Mouse (Mus musculus) spleen, adult 2 months (tissue): ENCODE results near the gene Adamtsl3. TPM values are rescaled to one million over a fixed set of nuclear protein-coding genes. Genes with fewer than 3 reads are reported as not detected.

Source experiments
- DNase-seq, 2 experiments: peaks; one replicate each; pipeline versions ENCODE4 v3.0.0 to v3.0.0-alpha.2; 2012 to 2021; ENCODE audit warnings: low spot score in 2 of 2, low read depth in 1 of 2
- H3K27ac ChIP-seq: fragments of 200-500 bp; 2 replicates; pipeline ENCODE4 v1.5.1; 2012; ENCODE audit warnings: low read length, inconsistent platforms; ENCODE audit not compliant: insufficient read depth
- H3K27me3 ChIP-seq: fragments of 200-500 bp; 2 replicates; pipeline ENCODE4 v1.6.1; 2012; ENCODE audit warnings: mild to moderate bottlenecking, moderate library complexity, low read length, inconsistent platforms; ENCODE audit not compliant: control insufficient read depth, insufficient read depth
- H3K36me3 ChIP-seq: fragments of 200-500 bp; 2 replicates; pipeline ENCODE4 v1.6.1; 2012; ENCODE audit warnings: mild to moderate bottlenecking, low read length, inconsistent platforms; ENCODE audit not compliant: control insufficient read depth, insufficient read depth
- H3K4me1 ChIP-seq: fragments of 200-500 bp; 2 replicates; pipeline ENCODE4 v1.6.1; 2011; ENCODE audit warnings: inconsistent platforms; ENCODE audit not compliant: control insufficient read depth, insufficient read depth, insufficient read length
- H3K4me3 ChIP-seq: fragments of 200-500 bp; 2 replicates; pipeline ENCODE4 v1.5.1; 2011; ENCODE audit warnings: mild to moderate bottlenecking, inconsistent platforms; ENCODE audit not compliant: insufficient read depth, insufficient read length; ENCODE audit errors: extremely low read depth
- CTCF ChIP-seq: fragments of 200-500 bp; IDR thresholded peaks from 2 replicates; pipeline ENCODE4 v1.5.1; 2011; ENCODE audit warnings: mild to moderate bottlenecking, inconsistent platforms; ENCODE audit not compliant: insufficient read depth, insufficient read length, insufficient replicate concordance; ENCODE audit errors: extremely low read depth
- POLR2A ChIP-seq: fragments of 200-500 bp; IDR thresholded peaks from 2 replicates; pipeline ENCODE4 v1.6.1; 2011; ENCODE audit warnings: low read depth, low read length, inconsistent platforms
- WGBS: fragments of 180-500 bp; shearing (Covaris S2); methylation state at CpG from one replicate; pipeline ENCODE4 v1.1.7; 2018; 5-methylcytosine and 5-hydroxymethylcytosine counted together
- polyA plus RNA-seq: library from polyadenylated mRNA; depleted of rRNA; stranded (reverse); fragments of >200 nt; gene quantifications from 2 replicates; pipeline ENCODE4 v1.2.3, GENCODE M21; 2012

Gene Adamtsl3
- polyA plus RNA-seq, 1 experiment = 0.28 TPM

- WGBS = 85% methylated on average over 5 of the region's 5 CpGs
- no peaks in the 10 kb centered on the region for H3K4me1 ChIP-seq
- TF ChIP-seq POLR2A = no peak
- no peak overlapping the region for H3K27ac ChIP-seq
- no peaks in the 10 kb centered on the region for H3K27me3 ChIP-seq
- H3K36me3 ChIP-seq = no peaks in the 10 kb centered on the region
- no peak overlapping the region for H3K4me3 ChIP-seq
- DNase-seq = no peak
Observed at GRCm38 (mm10) chr7:82530583-82530982, 195.1 kb downstream of the Adamtsl3 start.

- Histone ChIP-seq H3K36me3 (no peaks in the 10 kb centered on the region), H3K4me3 (no peak overlapping the region), H3K4me1 (no peaks in the 10 kb centered on the region), H3K27ac (no peak overlapping the region), H3K27me3 (no peaks in the 10 kb centered on the region)
- no peak for TF ChIP-seq CTCF
- no peak for TF ChIP-seq POLR2A
- WGBS = 83% methylated on average over 7 of the region's 7 CpGs
- no peak for DNase-seq
Observed at GRCm38 (mm10) chr7:82531376-82531775, 195.9 kb downstream of the Adamtsl3 start.

- no peak for DNase-seq
- H3K4me1 ChIP-seq = no peaks in the 10 kb centered on the region
- H3K4me3 ChIP-seq = no peak overlapping the region
- no peak for TF ChIP-seq POLR2A
- no peak for TF ChIP-seq CTCF
- 62% methylated on average over 4 of the region's 4 CpGs for WGBS
- H3K27me3 ChIP-seq = no peaks in the 10 kb centered on the region
- H3K36me3 ChIP-seq = no peaks in the 10 kb centered on the region
- no peak overlapping the region for H3K27ac ChIP-seq
Observed at GRCm38 (mm10) chr7:82533188-82533587, 197.7 kb downstream of the Adamtsl3 start.

GRCm38 (mm10) chr7:82533747-82534504 lies 198.4 kb downstream of the Adamtsl3 start:
- TF ChIP-seq CTCF (no peak), POLR2A (no peak)
- Histone ChIP-seq H3K27me3 (no peaks in the 10 kb centered on the region), H3K27ac (no peak overlapping the region), H3K4me3 (no peak overlapping the region), H3K36me3 (no peaks in the 10 kb centered on the region), H3K4me1 (no peaks in the 10 kb centered on the region)
- WGBS = 84% methylated on average over 12 of the region's 12 CpGs
- no peak for DNase-seq

- Histone ChIP-seq H3K4me1 (no peaks in the 10 kb centered on the region), H3K36me3 (no peaks in the 10 kb centered on the region), H3K27ac (no peak overlapping the region), H3K4me3 (no peak overlapping the region), H3K27me3 (no peaks in the 10 kb centered on the region)
- 86% methylated on average over 6 of the region's 6 CpGs for WGBS
- no peak for DNase-seq
- no peak for TF ChIP-seq CTCF
- no peak for TF ChIP-seq POLR2A
Observed at GRCm38 (mm10) chr7:82544390-82544919, 209.0 kb downstream of the Adamtsl3 start.

- WGBS = 19% methylated on average over 1 of the region's 1 CpGs
- TF ChIP-seq CTCF = no peak
- no peak for TF ChIP-seq POLR2A
- H3K36me3 ChIP-seq = no peaks in the 10 kb centered on the region
- no peaks in the 10 kb centered on the region for H3K27me3 ChIP-seq
- H3K4me1 ChIP-seq = no peaks in the 10 kb centered on the region
- H3K27ac ChIP-seq = no peak overlapping the region
- DNase-seq = no peak
- H3K4me3 ChIP-seq = no peak overlapping the region
Observed at GRCm38 (mm10) chr7:82552005-82552404, 216.5 kb downstream of the Adamtsl3 start.

- 87% methylated on average over 5 of the region's 5 CpGs for WGBS
- Histone ChIP-seq H3K4me1 (no peaks in the 10 kb centered on the region), H3K27ac (no peak overlapping the region), H3K27me3 (no peaks in the 10 kb centered on the region), H3K36me3 (no peaks in the 10 kb centered on the region), H3K4me3 (no peak overlapping the region)
- no peak for TF ChIP-seq POLR2A
- TF ChIP-seq CTCF = no peak
- DNase-seq = no peak
Observed at GRCm38 (mm10) chr7:82555803-82556202, 220.3 kb downstream of the Adamtsl3 start.
